Comparison of ENCODE assay signal across 11 mouse cellular contexts in genomic region chr2:160603154-160603933, GRCm38 (mm10). TPM values are rescaled to one million over a fixed set of nuclear protein-coding genes. Genes with fewer than 3 reads are reported as not detected.
A peak's percentile ranks its signal among the peaks of the same experiment; 100 is the strongest.
DNase-seq lines count a peak whose midpoint lies in the region; ATAC-seq and TF ChIP-seq lines count a peak whose summit lies in the region.
"Had no signal": no experiment of that assay in that cellular context is flagged by ENCODE, and none has a peak within 500 bp of the region (broad histone marks: within the 10 kb centered on the region; RNA-seq: fewer than 3 reads in every experiment).

No protein-coding gene starts in this region.

- intact Hi-C loops in left cerebral cortex, postnatal 4 days (cut with DNase I): loop anchor here (5.0 to 10.0 kb wide), 2 partner anchors 91 to 339 kb away; no protein-coding TSS in a partner anchor

- H3K4me1 ChIP-seq in forebrain, embryonic 12.5 days: no peaks in the 10 kb centered on the region
- no peaks in the 10 kb centered on the region for H3K4me1 ChIP-seq in forebrain, postnatal 0 days (ENCODE audit: insufficient read depth)
- peaks cover 71% of the 10 kb centered on the region for H3K4me1 ChIP-seq in erythroblast, embryonic 14.5 days (ENCODE audit: control insufficient read depth)
- H3K4me1 ChIP-seq in liver, embryonic 16.5 days (ENCODE audit: control insufficient read depth, low read depth, low read length): peaks cover 29% of the 10 kb centered on the region

- H3K27me3 ChIP-seq in forebrain, embryonic 12.5 days: no peaks in the 10 kb centered on the region
- H3K27me3 ChIP-seq in forebrain, postnatal 0 days (ENCODE audit: insufficient read depth, low read length): no peaks in the 10 kb centered on the region
- H3K27me3 ChIP-seq in erythroblast, embryonic 14.5 days (ENCODE audit: control insufficient read depth): peaks cover 11% of the 10 kb centered on the region
- no peaks in the 10 kb centered on the region for H3K27me3 ChIP-seq in liver, embryonic 16.5 days (ENCODE audit: control insufficient read depth, insufficient read depth, low read depth, low read length)

- H3K9me3 ChIP-seq in forebrain, embryonic 12.5 days: no peaks in the 10 kb centered on the region
- H3K9me3 ChIP-seq in forebrain, postnatal 0 days (ENCODE audit: low read length): no peaks in the 10 kb centered on the region
- no peaks in the 10 kb centered on the region for H3K9me3 ChIP-seq in erythroblast, embryonic 14.5 days (ENCODE audit: control insufficient read depth, low read length)
- H3K9me3 ChIP-seq in liver, embryonic 16.5 days (replicated peaks; ENCODE audit: control insufficient read depth, low read length): no peaks in the 10 kb centered on the region

- no peaks in the 10 kb centered on the region for H3K36me3 ChIP-seq in forebrain, embryonic 12.5 days (replicated peaks)
- H3K36me3 ChIP-seq in forebrain, postnatal 0 days (ENCODE audit: insufficient read depth): no peaks in the 10 kb centered on the region
- peaks cover 15% of the 10 kb centered on the region for H3K36me3 ChIP-seq in erythroblast, embryonic 14.5 days (ENCODE audit: control insufficient read depth)
- H3K36me3 ChIP-seq in liver, embryonic 16.5 days (ENCODE audit: control insufficient read depth, insufficient read depth): no peaks in the 10 kb centered on the region

- 0 out of 2 replicates have a peak overlapping the region, but pooled peaks have one; percentile 25 for H3K27ac ChIP-seq in forebrain, embryonic 12.5 days
- H3K27ac ChIP-seq in forebrain, postnatal 0 days (ENCODE audit: low read depth, low read length): no peak overlapping the region
- H3K27ac ChIP-seq in liver, embryonic 16.5 days (ENCODE audit: low read length): peak overlapping the region; percentile 99

- WGBS in forebrain, embryonic 12.5 days: 75% methylated on average over 10 of the region's 10 CpGs
- WGBS in forebrain, postnatal 0 days: 73% methylated on average over 10 of the region's 10 CpGs
- 29% methylated on average over 10 of the region's 10 CpGs for WGBS in liver, embryonic 16.5 days (ENCODE audit: insufficient replicate concordance)

- no peak overlapping the region for H3K9ac ChIP-seq in forebrain, embryonic 12.5 days
- H3K9ac ChIP-seq in forebrain, postnatal 0 days: no peak overlapping the region
- H3K9ac ChIP-seq in liver, embryonic 16.5 days (ENCODE audit: low read depth, low read length): peak overlapping the region; percentile 71

- no peak overlapping the region for H3K4me3 ChIP-seq in forebrain, embryonic 12.5 days (replicated peaks)
- no peak overlapping the region for H3K4me3 ChIP-seq in forebrain, postnatal 0 days (ENCODE audit: low read depth, low read length)
- H3K4me3 ChIP-seq in erythroblast, embryonic 14.5 days (replicated peaks): peak overlapping the region; percentile 61
- peak overlapping the region; percentile 37 for H3K4me3 ChIP-seq in liver, embryonic 16.5 days (ENCODE audit: low read depth, low read length)

- TF ChIP-seq CTCF in forebrain, postnatal 0 days (IDR thresholded peaks at IDR 0.05; ENCODE audit: low read depth): no peak

- ATAC-seq in forebrain, embryonic 12.5 days (ENCODE audit: low FRiP score): peak; percentile 51; the same call in 1 of the 2 replicates
- no peak for ATAC-seq in forebrain, postnatal 0 days
- peak; percentile 98 for ATAC-seq in liver, embryonic 16.5 days (ENCODE audit: low read depth)

- no peak overlapping the region for H3K4me2 ChIP-seq in forebrain, embryonic 12.5 days
- no peak overlapping the region for H3K4me2 ChIP-seq in forebrain, postnatal 0 days (ENCODE audit: low read depth)
- H3K4me2 ChIP-seq in liver, embryonic 16.5 days (ENCODE audit: low read depth, low read length): peak overlapping the region; percentile 61

- no peak for DNase-seq in forebrain, postnatal 0 days
- peak; percentile 44 for DNase-seq in 3T3-L1 (ENCODE audit: low read depth, low spot score)
- DNase-seq in thymus, postnatal 4 days: no peak
- DNase-seq in kidney, postnatal 25 days: no peak
- no peak for DNase-seq in left cerebral cortex, postnatal 4 days
- DNase-seq: gastrocnemius, postnatal 25 days; layer of hippocampus, adult 9-11 months; right cerebral cortex, adult 18-20 months had no signal

RNA-seq across cellular contexts. Expression of gene Top1, which starts 42.3 kb away (rescaled TPM):
- polyA plus RNA-seq in forebrain, embryonic 12.5 days (2016; fragmentation: Nextera tagmentation; extraction: Ambion mirVana): 146 and 148 TPM in 2 replicates
- total RNA-seq in forebrain, postnatal 0 days (2014; rRNA removed): 42.5 and 56.7 TPM in 2 replicates
- polyA plus RNA-seq in forebrain, postnatal 0 days (2015; fragmentation: Nextera tagmentation; extraction: Ambion mirVana): 35.4 and 46.1 TPM in 2 replicates
- 38.8 and 42.7 TPM in 2 replicates for polyA plus RNA-seq in erythroblast, embryonic 14.5 days (2012)
- 55.7 and 60.3 TPM in 2 replicates for polyA plus RNA-seq in liver, embryonic 16.5 days (2015; fragmentation: Nextera tagmentation; extraction: Ambion mirVana)
- 100 to 1,000 TPM; 105 to 122 TPM for total RNA-seq in left cerebral cortex, postnatal 4 days (2021)

Comparison
In these comparisons a context has a peak if more than half of its experiments do, and no peak if none do; other contexts are left out.
1. H3K4me3 ChIP-seq: peak in erythroblast, embryonic 14.5 days (single experiment) and liver, embryonic 16.5 days (single experiment); none in forebrain, embryonic 12.5 days (single experiment) and forebrain, postnatal 0 days (single experiment).